Mouse (Mus musculus): ENCODE measurements at regions not wholly inside any gene's neighbourhood (a gene's known extent, or its start where the extent isn't known, plus 50 kb on each side); places are given as distances from the start of the nearest gene placed in this dataset.

DNA sequence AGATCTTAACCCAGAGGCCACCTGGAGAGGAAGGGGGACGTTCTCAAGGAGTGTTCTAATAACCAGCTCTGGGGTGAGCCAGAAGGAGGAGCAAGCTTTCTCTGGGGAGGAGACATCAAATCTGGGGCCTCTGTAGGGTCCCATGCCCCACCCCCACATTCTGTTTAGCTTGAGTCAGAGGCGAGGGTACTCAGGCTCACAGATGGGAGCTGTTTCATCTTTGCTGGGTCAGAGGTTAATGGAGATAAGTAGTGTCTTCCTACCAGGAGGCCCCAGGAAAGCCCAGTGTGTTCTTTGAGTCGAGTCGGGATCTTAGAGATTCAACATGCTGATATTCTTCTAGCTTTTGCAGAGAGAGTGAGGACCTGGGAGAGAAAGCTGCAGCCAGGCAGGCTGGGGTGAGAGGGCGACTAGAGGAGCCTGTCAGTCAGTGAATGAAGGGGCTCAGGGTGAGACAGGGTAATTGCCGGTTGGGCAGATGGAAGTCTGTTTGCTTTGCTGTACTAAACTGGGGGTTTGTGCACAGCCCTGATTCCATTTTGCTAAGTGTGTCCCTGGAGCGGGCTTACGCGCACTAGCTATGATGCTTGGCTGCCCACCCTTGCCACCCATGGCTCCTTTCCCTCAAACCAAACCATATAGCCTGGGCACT is 124.0 kb downstream of the Dact1 start:
- DNase-seq (ENCODE audit: low spot score) (no peak), ATAC-seq (ENCODE audit: low read depth) (0 out of 2 replicates have a peak, but pooled peaks have one; percentile 38)
- no peaks in the 10 kb centered on the region for H3K27me3 ChIP-seq (replicated peaks; ENCODE audit: control insufficient read depth, insufficient read depth, low read length)
- no peaks in the 10 kb centered on the region for H3K36me3 ChIP-seq (ENCODE audit: control insufficient read depth, insufficient read depth, low read length)
- WGBS: 30% methylated on average over 9 of the region's 9 CpGs
- peaks cover 26% of the 10 kb centered on the region for H3K4me1 ChIP-seq (ENCODE audit: control insufficient read depth, insufficient read depth, low read length)
- no peaks in the 10 kb centered on the region for H3K9me3 ChIP-seq (ENCODE audit: control insufficient read depth, low read length)
- no peak overlapping the region for H3K4me2 ChIP-seq (ENCODE audit: low read depth, low read length)
- H3K4me3 ChIP-seq (ENCODE audit: low read depth, low read length): no peak overlapping the region
- no peak overlapping the region for H3K27ac ChIP-seq (replicated peaks; ENCODE audit: low read depth, low read length)
- no peak overlapping the region for H3K9ac ChIP-seq (ENCODE audit: low read depth, low read length)

DNA sequence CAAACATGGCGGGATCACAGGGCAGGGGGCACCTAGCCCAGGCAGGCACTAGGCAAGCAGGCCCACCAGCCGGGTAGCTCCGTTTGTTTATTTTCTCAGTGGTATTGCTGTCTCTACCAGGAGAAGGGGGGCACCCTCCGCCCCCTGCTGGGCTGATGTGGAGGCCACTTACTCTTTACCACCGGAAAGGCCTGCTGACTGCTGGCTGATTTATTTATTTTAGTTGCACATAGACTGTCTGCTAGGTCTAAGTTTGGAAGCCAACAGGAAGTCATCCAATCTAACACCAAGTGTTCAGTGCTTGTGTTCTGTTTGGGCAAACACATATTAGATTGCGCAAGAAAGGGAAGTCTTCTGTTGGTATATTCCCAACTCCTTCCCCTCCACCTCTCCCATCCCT is 128.6 kb downstream of the Dact1 start:
- no peak overlapping the region for H3K9ac ChIP-seq (ENCODE audit: low read depth, low read length)
- H3K4me2 ChIP-seq (ENCODE audit: low read depth, low read length): no peak overlapping the region
- no peaks in the 10 kb centered on the region for H3K36me3 ChIP-seq (ENCODE audit: control insufficient read depth, insufficient read depth, low read length)
- no peak overlapping the region for H3K27ac ChIP-seq (replicated peaks; ENCODE audit: low read depth, low read length)
- H3K4me1 ChIP-seq (ENCODE audit: control insufficient read depth, insufficient read depth, low read length): peaks cover 21% of the 10 kb centered on the region
- ATAC-seq (ENCODE audit: low read depth) (no peak), DNase-seq (ENCODE audit: low spot score) (no peak)
- no peak overlapping the region for H3K4me3 ChIP-seq (ENCODE audit: low read depth, low read length)
- H3K27me3 ChIP-seq (replicated peaks; ENCODE audit: control insufficient read depth, insufficient read depth, low read length): no peaks in the 10 kb centered on the region
- H3K9me3 ChIP-seq (ENCODE audit: control insufficient read depth, low read length): no peaks in the 10 kb centered on the region
- 43% methylated on average over 6 of the region's 6 CpGs for WGBS

DNA sequence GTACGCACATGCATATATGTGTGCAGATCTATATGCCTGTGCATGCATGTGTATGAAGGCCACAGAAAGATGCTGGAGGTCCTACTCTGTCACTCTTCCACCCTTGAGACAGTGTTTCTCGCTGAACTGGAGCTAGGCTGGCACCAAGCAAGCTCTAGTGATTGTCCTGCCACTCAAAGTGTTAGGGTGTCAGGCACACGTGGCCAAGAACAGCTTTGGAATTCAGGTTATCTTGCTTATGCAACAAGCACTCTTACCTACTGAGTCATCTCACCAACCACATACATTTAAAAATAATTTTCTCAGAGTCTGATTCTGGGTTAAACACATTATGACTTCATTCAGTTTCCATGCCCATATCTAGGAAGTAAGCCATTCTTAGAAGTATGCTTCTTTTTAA is 131.2 kb downstream of the Dact1 start:
- H3K4me3 ChIP-seq (ENCODE audit: low read depth, low read length): no peak overlapping the region
- DNase-seq (ENCODE audit: low spot score): no peak
- H3K4me1 ChIP-seq (ENCODE audit: control insufficient read depth, insufficient read depth, low read length): peaks cover 9% of the 10 kb centered on the region; the same call in 1 of the 2 replicates
- no peak overlapping the region for H3K9ac ChIP-seq (ENCODE audit: low read depth, low read length)
- 84% methylated on average over 3 of the region's 3 CpGs for WGBS
- H3K27me3 ChIP-seq (replicated peaks; ENCODE audit: control insufficient read depth, insufficient read depth, low read length): no peaks in the 10 kb centered on the region
- no peaks in the 10 kb centered on the region for H3K36me3 ChIP-seq (ENCODE audit: control insufficient read depth, insufficient read depth, low read length)
- H3K4me2 ChIP-seq (ENCODE audit: low read depth, low read length): no peak overlapping the region
- no peaks in the 10 kb centered on the region for H3K9me3 ChIP-seq (ENCODE audit: control insufficient read depth, low read length)
- no peak for ATAC-seq (ENCODE audit: low read depth)
- H3K27ac ChIP-seq (replicated peaks; ENCODE audit: low read depth, low read length): no peak overlapping the region

DNA sequence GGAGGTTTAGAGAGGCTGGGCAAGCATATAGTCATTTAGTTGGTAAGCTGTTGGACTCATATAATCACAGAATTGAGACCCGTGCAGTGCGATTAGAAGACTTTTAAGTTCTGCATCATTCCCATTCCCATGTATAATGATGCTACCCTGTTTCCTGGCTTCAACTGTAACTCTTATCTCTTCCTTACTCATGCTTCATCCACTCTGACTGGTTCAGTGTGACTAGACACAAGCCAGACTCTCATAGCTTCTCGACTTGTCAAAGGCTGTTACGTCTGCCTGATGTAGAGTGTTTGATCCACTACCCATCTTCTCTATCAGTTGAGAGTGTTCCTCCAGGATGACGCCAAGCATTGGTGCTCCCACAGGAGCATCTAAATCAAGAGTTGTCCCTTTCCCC is 131.6 kb downstream of the Dact1 start:
- DNase-seq (ENCODE audit: low spot score) (no peak), ATAC-seq (ENCODE audit: low read depth) (no peak)
- Histone ChIP-seq H3K4me3 (ENCODE audit: low read depth, low read length) (no peak overlapping the region), H3K9me3 (ENCODE audit: control insufficient read depth, low read length) (no peaks in the 10 kb centered on the region), H3K4me2 (ENCODE audit: low read depth, low read length) (no peak overlapping the region), H3K27ac (replicated peaks; ENCODE audit: low read depth, low read length) (no peak overlapping the region), H3K27me3 (replicated peaks; ENCODE audit: control insufficient read depth, insufficient read depth, low read length) (no peaks in the 10 kb centered on the region), H3K9ac (ENCODE audit: low read depth, low read length) (no peak overlapping the region), H3K4me1 (ENCODE audit: control insufficient read depth, insufficient read depth, low read length) (peaks cover 12% of the 10 kb centered on the region; the same call in 1 of the 2 replicates), H3K36me3 (ENCODE audit: control insufficient read depth, insufficient read depth, low read length) (no peaks in the 10 kb centered on the region)
- 95% methylated on average over 5 of the region's 5 CpGs for WGBS

GRCm38 (mm10) chr12:71446177-71446891 is 136.7 kb downstream of the Dact1 start:
- H3K4me3 ChIP-seq (ENCODE audit: low read depth, low read length): no peak overlapping the region
- WGBS: 61% methylated on average over 8 of the region's 8 CpGs
- no peak overlapping the region for H3K9ac ChIP-seq (ENCODE audit: low read depth, low read length)
- no peaks in the 10 kb centered on the region for H3K36me3 ChIP-seq (ENCODE audit: control insufficient read depth, insufficient read depth, low read length)
- DNase-seq (ENCODE audit: low spot score) (peak; percentile 72), ATAC-seq (ENCODE audit: low read depth) (no peak; the same call in 1 of the 2 replicates)
- H3K9me3 ChIP-seq (ENCODE audit: control insufficient read depth, low read length): no peaks in the 10 kb centered on the region
- no peak overlapping the region for H3K4me2 ChIP-seq (ENCODE audit: low read depth, low read length)
- H3K27me3 ChIP-seq (replicated peaks; ENCODE audit: control insufficient read depth, insufficient read depth, low read length): no peaks in the 10 kb centered on the region
- peak overlapping the region; percentile 11; the same call in 1 of the 2 replicates for H3K27ac ChIP-seq (replicated peaks; ENCODE audit: low read depth, low read length)
- H3K4me1 ChIP-seq (ENCODE audit: control insufficient read depth, insufficient read depth, low read length): peaks cover 6% of the 10 kb centered on the region; the same call in 1 of the 2 replicates

DNA sequence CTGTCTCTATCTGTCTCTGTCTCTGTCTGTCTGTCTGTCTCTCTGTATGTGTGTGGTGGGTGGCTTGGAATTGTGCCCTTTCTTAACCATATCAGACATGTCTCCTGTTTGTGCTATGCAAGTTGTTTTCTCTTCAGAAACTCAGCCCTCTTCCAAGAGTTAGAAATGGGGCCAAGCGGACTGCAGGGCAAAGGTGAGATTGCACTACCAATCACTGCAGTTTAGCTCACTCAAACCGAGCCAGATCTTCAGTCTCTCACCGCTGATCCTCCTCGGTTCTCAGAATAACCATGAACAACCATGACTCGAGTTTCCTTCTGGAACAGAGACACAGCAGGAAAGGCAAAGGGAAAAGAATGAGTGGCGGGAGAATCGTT is 137.2 kb downstream of the Dact1 start:
- Histone ChIP-seq H3K36me3 (ENCODE audit: control insufficient read depth, insufficient read depth, low read length) (no peaks in the 10 kb centered on the region), H3K4me1 (ENCODE audit: control insufficient read depth, insufficient read depth, low read length) (peaks cover 8% of the 10 kb centered on the region; the same call in 1 of the 2 replicates), H3K27me3 (replicated peaks; ENCODE audit: control insufficient read depth, insufficient read depth, low read length) (no peaks in the 10 kb centered on the region), H3K9me3 (ENCODE audit: control insufficient read depth, low read length) (no peaks in the 10 kb centered on the region), H3K4me3 (ENCODE audit: low read depth, low read length) (no peak overlapping the region), H3K27ac (replicated peaks; ENCODE audit: low read depth, low read length) (peak overlapping the region; percentile 11; the same call in 1 of the 2 replicates), H3K9ac (ENCODE audit: low read depth, low read length) (no peak overlapping the region), H3K4me2 (ENCODE audit: low read depth, low read length) (no peak overlapping the region)
- ATAC-seq (ENCODE audit: low read depth) (no peak), DNase-seq (ENCODE audit: low spot score) (no peak)
- WGBS: 33% methylated on average over 7 of the region's 7 CpGs

DNA sequence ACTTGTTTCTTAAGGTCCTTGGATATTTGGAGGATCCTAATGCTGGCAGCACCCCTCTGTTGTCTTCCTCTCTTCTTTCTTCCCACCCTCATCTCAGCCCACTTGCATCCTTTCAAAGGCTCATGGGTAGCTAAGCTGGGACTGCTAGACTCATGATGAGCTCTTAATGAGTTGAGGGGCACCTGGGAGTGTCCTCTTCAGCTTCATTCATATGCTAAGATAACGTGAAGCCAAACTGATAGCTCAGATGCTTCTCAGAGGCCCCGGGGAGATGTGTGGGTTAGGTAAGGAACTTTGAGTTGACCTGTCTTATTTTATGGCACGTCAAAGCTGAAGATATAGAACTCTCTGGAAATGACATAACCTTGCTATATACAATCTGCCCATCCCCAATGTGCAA is 139.3 kb downstream of the Dact1 start:
- peaks cover 8% of the 10 kb centered on the region; the same call in 1 of the 2 replicates for H3K4me1 ChIP-seq (ENCODE audit: control insufficient read depth, insufficient read depth, low read length)
- H3K27ac ChIP-seq (replicated peaks; ENCODE audit: low read depth, low read length): no peak overlapping the region
- H3K4me2 ChIP-seq (ENCODE audit: low read depth, low read length): no peak overlapping the region
- no peak overlapping the region for H3K4me3 ChIP-seq (ENCODE audit: low read depth, low read length)
- no peak overlapping the region for H3K9ac ChIP-seq (ENCODE audit: low read depth, low read length)
- DNase-seq (ENCODE audit: low spot score): no peak
- H3K9me3 ChIP-seq (ENCODE audit: control insufficient read depth, low read length): no peaks in the 10 kb centered on the region
- no peak for ATAC-seq (ENCODE audit: low read depth)
- no peaks in the 10 kb centered on the region for H3K36me3 ChIP-seq (ENCODE audit: control insufficient read depth, insufficient read depth, low read length)
- WGBS: 63% methylated on average over 3 of the region's 3 CpGs
- no peaks in the 10 kb centered on the region for H3K27me3 ChIP-seq (replicated peaks; ENCODE audit: control insufficient read depth, insufficient read depth, low read length)

DNA sequence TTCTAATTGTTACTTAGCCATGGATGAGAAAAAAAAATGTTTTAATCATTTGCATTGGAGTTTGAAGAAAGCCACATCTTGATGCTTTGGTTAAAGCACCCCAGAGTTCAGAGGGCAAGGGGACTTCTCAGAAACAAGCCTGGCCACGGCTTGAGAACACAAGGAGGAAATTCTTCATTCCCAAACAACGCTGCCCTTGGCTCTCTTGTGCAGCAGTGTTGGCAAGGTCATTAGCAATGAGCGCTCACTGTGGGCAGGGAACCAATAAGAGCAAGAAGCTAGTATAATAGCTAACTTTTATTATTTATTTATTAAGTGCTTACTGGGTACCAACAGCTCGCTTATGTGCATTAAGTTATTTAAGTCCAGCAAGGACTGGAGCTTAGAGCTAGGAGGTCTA is 140.4 kb downstream of the Dact1 start:
- no peak overlapping the region for H3K9ac ChIP-seq (ENCODE audit: low read depth, low read length)
- no peak for ATAC-seq (ENCODE audit: low read depth)

More for the DNA sequence above, 140.4 kb downstream of the Dact1 start:
- Histone ChIP-seq H3K4me1 (ENCODE audit: control insufficient read depth, insufficient read depth, low read length) (peaks cover 13% of the 10 kb centered on the region), H3K36me3 (ENCODE audit: control insufficient read depth, insufficient read depth, low read length) (no peaks in the 10 kb centered on the region), H3K27me3 (replicated peaks; ENCODE audit: control insufficient read depth, insufficient read depth, low read length) (no peaks in the 10 kb centered on the region), H3K4me2 (ENCODE audit: low read depth, low read length) (no peak overlapping the region), H3K27ac (replicated peaks; ENCODE audit: low read depth, low read length) (peak overlapping the region; percentile 79; the same call in 1 of the 2 replicates), H3K4me3 (ENCODE audit: low read depth, low read length) (no peak overlapping the region), H3K9me3 (ENCODE audit: control insufficient read depth, low read length) (no peaks in the 10 kb centered on the region)
- WGBS: 72% methylated on average over 4 of the region's 4 CpGs
- DNase-seq (ENCODE audit: low spot score): no peak
